Mouse (Mus musculus) myocyte (in vitro differentiated cells): Measurements from ENCODE around the gene Hsd3b2. TPM values are rescaled to one million over a fixed set of nuclear protein-coding genes. Genes with fewer than 3 reads are reported as not detected.

Experiments
- H3K27me3 ChIP-seq: one replicate; pipeline ENCODE4 v1.6.1; 2011; ENCODE audit not compliant: control insufficient read depth, insufficient read depth, insufficient read length
- H3K36me3 ChIP-seq: one replicate; pipeline ENCODE4 v1.6.1; 2011; ENCODE audit not compliant: control insufficient read depth, insufficient read depth
- H3K4me2 ChIP-seq: one replicate; pipeline ENCODE4 v1.6.1; 2011; ENCODE audit warnings: low read depth, control low read depth
- H3K4me3 ChIP-seq: one replicate; pipeline ENCODE4 v1.5.1; 2011; ENCODE audit warnings: mild to moderate bottlenecking, control low read depth, moderate library complexity
- H3K79me2 ChIP-seq: one replicate; pipeline ENCODE4 v1.6.1; 2011; ENCODE audit not compliant: control insufficient read depth, insufficient read depth
- H3ac ChIP-seq: one replicate; pipeline ENCODE4 v1.6.1; 2011; ENCODE audit not compliant: control insufficient read depth, insufficient read length
- CEBPB ChIP-seq: IDR thresholded peaks from 2 replicates; pipeline ENCODE4 v1.6.1; 2011; ENCODE audit warnings: mild to moderate bottlenecking, moderate library complexity; ENCODE audit not compliant: poor library complexity, insufficient read depth, severe bottlenecking
- E2F4 ChIP-seq: IDR thresholded peaks from one replicate; pipeline ENCODE4 v1.6.1; 2011; ENCODE audit warnings: mild to moderate bottlenecking, control low read depth, moderate library complexity; ENCODE audit not compliant: insufficient read depth
- MAX ChIP-seq: IDR thresholded peaks from one replicate; pipeline ENCODE4 v1.6.1; 2011; ENCODE audit warnings: low read depth, mild to moderate bottlenecking, control low read depth
- MYOD1 ChIP-seq, 3 experiments: IDR thresholded peaks; one replicate each; pipeline ENCODE4 v1.6.1; 2011; ENCODE audit warnings: control low read depth in 2 of 3, low read depth in 2 of 3, mild to moderate bottlenecking in 2 of 3, moderate library complexity in 1 of 3; ENCODE audit not compliant: insufficient read length in 2 of 3, control insufficient read depth in 1 of 3
- POLR2AphosphoS2 ChIP-seq: IDR thresholded peaks from one replicate; pipeline ENCODE4 v1.6.1; 2011; ENCODE audit warnings: low read depth, control low read depth; ENCODE audit not compliant: insufficient read length
- REST ChIP-seq: IDR thresholded peaks from one replicate; pipeline ENCODE4 v1.6.1; 2011; ENCODE audit warnings: mild to moderate bottlenecking, control low read depth, moderate library complexity; ENCODE audit not compliant: insufficient read depth, insufficient read length
- SRF ChIP-seq: IDR thresholded peaks from one replicate; pipeline ENCODE4 v1.6.1; 2011; ENCODE audit warnings: low read depth; ENCODE audit not compliant: control insufficient read depth, insufficient read length
- TCF12 ChIP-seq: IDR thresholded peaks from one replicate; pipeline ENCODE4 v1.6.1; 2011; ENCODE audit warnings: mild to moderate bottlenecking, control low read depth; ENCODE audit not compliant: poor library complexity, insufficient read depth, severe bottlenecking
- TCF3 ChIP-seq: IDR thresholded peaks from one replicate; pipeline ENCODE4 v1.6.1; 2011; ENCODE audit warnings: low read depth, control low read depth; ENCODE audit not compliant: insufficient read length
- USF1 ChIP-seq: IDR thresholded peaks from one replicate; pipeline ENCODE4 v1.6.1; 2011; ENCODE audit warnings: low read depth, mild to moderate bottlenecking, control low read depth, moderate library complexity
- polyA plus RNA-seq: library from polyadenylated mRNA; unstranded; fragments of >200 nt; fragmentation: generic; extraction: Trizol; gene quantifications from one replicate; pipeline ENCODE4 v1.2.1, GENCODE M21; 2012; ENCODE audit warnings: missing spikeins

Hsd3b2 gene
- polyA plus RNA-seq, 1 experiment = not detected

GRCm38 (mm10) chr3:98680786-98681185 lies 43.6 kb downstream of the Hsd3b2 start:
- no peaks in the 10 kb centered on the region for H3K79me2 ChIP-seq
- H3K4me3 ChIP-seq = no peak overlapping the region
- no peaks in the 10 kb centered on the region for H3K27me3 ChIP-seq
- H3ac ChIP-seq = no peak overlapping the region
- no peak overlapping the region for H3K4me2 ChIP-seq
- TF ChIP-seq TCF3 (no peak), CEBPB (no peak), TCF12 (no peak), E2F4 (no peak), SRF (no peak), POLR2AphosphoS2 (no peak), REST (no peak), MYOD1 (IDR thresholded peaks at IDR 0.05; ENCODE audit: control insufficient read depth in 1 of 3, insufficient read length in 2 of 3, low read depth in 2 of 3) (no peak), USF1 (no peak), MAX (no peak)
- H3K36me3 ChIP-seq = no peaks in the 10 kb centered on the region

Other genes starting within 250 kb of the Hsd3b2 start
- not detected for gene Hsd3b4, start 214.0 kb downstream of the Hsd3b2 start, polyA plus RNA-seq
- gene Gm10681, start 135.7 kb downstream of the Hsd3b2 start, polyA plus RNA-seq = not detected
- gene Hsd3b5, start 94.3 kb downstream of the Hsd3b2 start, polyA plus RNA-seq = not detected
- not detected for gene Hsd3b3, start 38.6 kb upstream of the Hsd3b2 start, polyA plus RNA-seq
- not detected for gene Hsd3b6, start 89.9 kb upstream of the Hsd3b2 start, polyA plus RNA-seq
- not detected for gene Hsd3b1, start 135.3 kb upstream of the Hsd3b2 start, polyA plus RNA-seq
- not detected for gene Hao2, start 168.7 kb upstream of the Hsd3b2 start, polyA plus RNA-seq